Mouse (Mus musculus) embryonic facial prominence, embryonic 14.5 days (tissue): ENCODE measurements at regions not wholly inside any gene's neighbourhood (a gene's known extent, or its start where the extent isn't known, plus 50 kb on each side); places are given as distances from the start of the nearest gene placed in this dataset.
"Not testable (repeated sequence)": the region's sequence is repeated elsewhere in the genome, so short reads cannot be mapped to it uniquely, and the experiment has no call there.

Source experiments
- ATAC-seq: fragments of 200-750 bp; cut with Nextera tagmentation; 2 replicates; pipeline ENCODE4 v1.8.0; 2017; ENCODE audit warnings: low read depth, moderate number of reproducible peaks, moderate TSS enrichment
- DNase-seq: peaks from one replicate; pipeline ENCODE4 v3.0.0-alpha.2; 2015; ENCODE audit warnings: low spot score
- H3K27ac ChIP-seq: fragments of 300-500 bp; sonication (generic); replicated peaks from 2 replicates; pipeline ENCODE4 v1.5.1; 2014; ENCODE audit warnings: low read depth, mild to moderate bottlenecking, low read length, moderate library complexity
- H3K27me3 ChIP-seq: fragments of 300-500 bp; sonication (generic); replicated peaks from 2 replicates; pipeline ENCODE4 v1.6.1; 2014; ENCODE audit warnings: low read length; ENCODE audit not compliant: control insufficient read depth, insufficient read depth
- H3K36me3 ChIP-seq: fragments of 300-500 bp; sonication (generic); 2 replicates; pipeline ENCODE4 v1.6.1; 2014; ENCODE audit warnings: low read length, mixed read lengths; ENCODE audit not compliant: control insufficient read depth, insufficient read depth
- H3K4me1 ChIP-seq: fragments of 300-500 bp; sonication (generic); 2 replicates; pipeline ENCODE4 v1.6.1; 2014; ENCODE audit warnings: antibody characterized with exemption, low read length; ENCODE audit not compliant: control insufficient read depth, insufficient read depth
- H3K4me2 ChIP-seq: fragments of 300-500 bp; sonication (generic); 2 replicates; pipeline ENCODE4 v1.6.1; 2014; ENCODE audit warnings: low read depth, mild to moderate bottlenecking, low read length, moderate library complexity, mixed read lengths
- H3K4me3 ChIP-seq: fragments of 300-500 bp; sonication (generic); 2 replicates; pipeline ENCODE4 v1.5.1; 2014; ENCODE audit warnings: low read depth, mild to moderate bottlenecking, low read length
- H3K9ac ChIP-seq: fragments of 300-500 bp; sonication (generic); 2 replicates; pipeline ENCODE4 v1.6.1; 2014; ENCODE audit warnings: low read depth, mild to moderate bottlenecking, low read length, moderate library complexity, mixed read lengths
- H3K9me3 ChIP-seq: fragments of 300-500 bp; sonication (generic); 2 replicates; pipeline ENCODE4 v1.6.1; 2016; ENCODE audit warnings: low read length; ENCODE audit not compliant: control insufficient read depth
- WGBS: fragments of 180-500 bp; shearing (Covaris S2); extraction: QIAGEN DNeasy Blood & Tissue Kit; methylation state at CpG from one replicate; pipeline ENCODE4 v1.1.7; 2014; 5-methylcytosine and 5-hydroxymethylcytosine counted together

- Histone ChIP-seq H3K4me3 (no peak overlapping the region), H3K27me3 (no peaks in the 10 kb centered on the region), H3K4me2 (no peak overlapping the region), H3K9me3 (no peaks in the 10 kb centered on the region), H3K36me3 (no peaks in the 10 kb centered on the region), H3K4me1 (no peaks in the 10 kb centered on the region), H3K27ac (no peak overlapping the region), H3K9ac (no peak overlapping the region)
- ATAC-seq (peak; percentile 67; the same call in 1 of the 2 replicates), DNase-seq (peak; percentile 41)
- WGBS: 52% methylated on average over 4 of the region's 4 CpGs
Measured at GRCm38 (mm10) chr4:81597390-81597789, 154.8 kb upstream of the Mpdz start.

- H3K9ac ChIP-seq, H3K9me3 ChIP-seq, H3K27me3 ChIP-seq, DNase-seq, H3K4me1 ChIP-seq, ATAC-seq, H3K4me3 ChIP-seq, H3K36me3 ChIP-seq, H3K4me2 ChIP-seq, H3K27ac ChIP-seq: not testable (repeated sequence)
- WGBS: 66% methylated on average over 3 of the region's 3 CpGs
Measured at GRCm38 (mm10) chr4:81593431-81593830, 150.8 kb upstream of the Mpdz start.

- ATAC-seq (no peak), DNase-seq (peak; percentile 48)
- H3K4me3 ChIP-seq: no peak overlapping the region
- 23% methylated on average over 2 of the region's 2 CpGs for WGBS
- H3K9me3 ChIP-seq: no peaks in the 10 kb centered on the region
- H3K4me2 ChIP-seq: no peak overlapping the region
- H3K36me3 ChIP-seq: no peaks in the 10 kb centered on the region
- H3K27me3 ChIP-seq: no peaks in the 10 kb centered on the region
- no peak overlapping the region for H3K27ac ChIP-seq
- H3K4me1 ChIP-seq: peaks cover 23% of the 10 kb centered on the region
- no peak overlapping the region for H3K9ac ChIP-seq
Measured at GRCm38 (mm10) chr4:81582546-81582945, 139.9 kb upstream of the Mpdz start.

GRCm38 (mm10) chr4:81580553-81580952, 137.9 kb upstream of the Mpdz start:
- no peak overlapping the region for H3K4me3 ChIP-seq
- H3K27me3 ChIP-seq: no peaks in the 10 kb centered on the region
- peaks cover 23% of the 10 kb centered on the region for H3K4me1 ChIP-seq
- H3K27ac ChIP-seq: peak overlapping the region; percentile 77
- H3K36me3 ChIP-seq: no peaks in the 10 kb centered on the region
- H3K9ac ChIP-seq: no peak overlapping the region
- peak overlapping the region; percentile 37 for H3K4me2 ChIP-seq
- H3K9me3 ChIP-seq: no peaks in the 10 kb centered on the region
- ATAC-seq (no peak), DNase-seq (peak; percentile 45)
- WGBS: 45% methylated on average over 8 of the region's 8 CpGs

GRCm38 (mm10) chr4:81579389-81580110, 136.9 kb upstream of the Mpdz start:
- Histone ChIP-seq H3K4me1 (peaks cover 23% of the 10 kb centered on the region), H3K4me3 (no peak overlapping the region), H3K27me3 (no peaks in the 10 kb centered on the region), H3K9me3 (no peaks in the 10 kb centered on the region), H3K4me2 (peak overlapping the region; percentile 37), H3K36me3 (no peaks in the 10 kb centered on the region), H3K9ac (no peak overlapping the region), H3K27ac (peak overlapping the region; percentile 77)
- DNase-seq (peak; percentile 57), ATAC-seq (0 out of 2 replicates have a peak, but pooled peaks have one; percentile 44)
- WGBS: 30% methylated on average over 8 of the region's 8 CpGs

GRCm38 (mm10) chr4:81578981-81579380, 136.4 kb upstream of the Mpdz start:
- Histone ChIP-seq H3K27ac (peak overlapping the region; percentile 77), H3K4me1 (peaks cover 23% of the 10 kb centered on the region), H3K9ac (no peak overlapping the region), H3K4me3 (no peak overlapping the region), H3K36me3 (no peaks in the 10 kb centered on the region), H3K27me3 (no peaks in the 10 kb centered on the region), H3K9me3 (no peaks in the 10 kb centered on the region), H3K4me2 (peak overlapping the region; percentile 37; the same call in 1 of the 2 replicates)
- peak; percentile 82 for DNase-seq
- WGBS: 28% methylated on average over 6 of the region's 6 CpGs
- peak; percentile 87 for ATAC-seq

GRCm38 (mm10) chr4:81573771-81574170, 131.2 kb upstream of the Mpdz start:
- 55% methylated on average over 5 of the region's 5 CpGs for WGBS
- ATAC-seq (no peak; the same call in 1 of the 2 replicates), DNase-seq (peak; percentile 56)
- Histone ChIP-seq H3K9ac (no peak overlapping the region), H3K27ac (no peak overlapping the region), H3K27me3 (no peaks in the 10 kb centered on the region), H3K9me3 (no peaks in the 10 kb centered on the region), H3K36me3 (no peaks in the 10 kb centered on the region), H3K4me3 (no peak overlapping the region), H3K4me1 (peaks cover 1% of the 10 kb centered on the region), H3K4me2 (no peak overlapping the region)

- Histone ChIP-seq H3K9ac (no peak overlapping the region), H3K4me2 (no peak overlapping the region), H3K27me3 (no peaks in the 10 kb centered on the region), H3K36me3 (no peaks in the 10 kb centered on the region), H3K4me1 (peaks cover 19% of the 10 kb centered on the region), H3K9me3 (no peaks in the 10 kb centered on the region), H3K4me3 (no peak overlapping the region), H3K27ac (no peak overlapping the region)
- DNase-seq (no peak), ATAC-seq (no peak)
- 81% methylated on average over 4 of the region's 4 CpGs for WGBS
Measured at GRCm38 (mm10) chr4:81570736-81571135, 128.1 kb upstream of the Mpdz start.

- 79% methylated on average over 3 of the region's 3 CpGs for WGBS
- Histone ChIP-seq H3K4me3 (no peak overlapping the region), H3K9me3 (no peaks in the 10 kb centered on the region), H3K4me1 (peaks cover 27% of the 10 kb centered on the region), H3K9ac (no peak overlapping the region), H3K4me2 (no peak overlapping the region), H3K27ac (no peak overlapping the region), H3K27me3 (no peaks in the 10 kb centered on the region), H3K36me3 (no peaks in the 10 kb centered on the region)
- ATAC-seq (no peak), DNase-seq (no peak)
Measured at GRCm38 (mm10) chr4:81569531-81569930, 126.9 kb upstream of the Mpdz start.
